14 mouse cellular contexts compared by ENCODE assay signal in the genomic region with DNA sequence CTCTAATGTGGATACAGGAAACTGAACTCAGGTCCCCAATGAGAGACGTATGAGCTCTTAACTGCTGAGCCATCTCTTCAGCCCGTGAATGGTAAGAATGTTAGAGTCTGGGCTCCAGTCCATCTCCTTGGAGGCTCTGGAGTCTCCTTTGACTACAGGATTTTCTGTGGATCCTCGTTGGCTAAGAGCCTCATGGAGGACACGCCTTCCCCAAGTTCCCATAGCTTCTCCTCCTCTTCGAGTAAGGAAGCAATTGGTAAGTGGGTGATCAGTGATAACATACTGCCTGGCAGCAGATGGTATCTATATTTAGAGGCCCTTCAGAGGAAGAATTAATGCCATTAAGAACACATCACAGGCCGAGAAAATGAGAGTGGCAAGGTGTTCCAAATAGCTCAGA.
DNase-seq lines count a peak whose midpoint lies in the region; TF ChIP-seq lines count a peak whose summit lies in the region.
"Had no signal": no experiment of that assay in that cellular context is flagged by ENCODE, and none has a peak within 500 bp of the region (broad histone marks: within the 10 kb centered on the region; RNA-seq: fewer than 3 reads in every experiment).

No protein-coding gene starts in this region.

- intact Hi-C loops in left cerebral cortex, adult 2 months (cut with DNase I) = no loop called here
- intact Hi-C loops in left cerebral cortex, postnatal 4 days (cut with DNase I) = no loop called here

- TF ChIP-seq CTCF in left cerebral cortex, adult 2 months (IDR thresholded peaks at IDR 0.05) = no peak

- peak; percentile 42 for DNase-seq in cerebellum, adult 11 months
- no peak for DNase-seq in cerebellum, adult 9-10 months
- DNase-seq in left cerebral cortex, adult 2 months (ENCODE audit: extremely low spot score in 1 of 2, low spot score in 2 of 2) = peak; percentile 23 to 29
- DNase-seq in left cerebral cortex, postnatal 4 days = no peak
- DNase-seq in cerebellum, postnatal 14 days = peak; percentile 62 to 79
- DNase-seq in right cerebral cortex, postnatal 10 days (ENCODE audit: low spot score in 2 of 2) = peak; percentile 51 to 70
- DNase-seq in adrenal gland, postnatal 36 days = no peak
- DNase-seq in thymus, postnatal 36 days = no peak
- DNase-seq: adrenal gland, postnatal 10 days; kidney, adult 9 months; kidney, postnatal 4 days had no signal

- H3K4me3 ChIP-seq in left cerebral cortex, adult 2 months = no peak overlapping the region
- H3K4me3 ChIP-seq: embryonic facial prominence, embryonic 12.5 days; limb, embryonic 13.5 days; midbrain, embryonic 15.5 days had no signal

- H3K27ac ChIP-seq in left cerebral cortex, adult 2 months = no peak overlapping the region
- H3K27ac ChIP-seq: embryonic facial prominence, embryonic 12.5 days; limb, embryonic 13.5 days; midbrain, embryonic 15.5 days had no signal

Comparison
In these comparisons a context has a peak if more than half of its experiments do, and no peak if none do; other contexts are left out.
1. DNase-seq: peak in cerebellum, adult 11 months (single experiment), left cerebral cortex, adult 2 months (2 of 2), cerebellum, postnatal 14 days (2 of 2) and right cerebral cortex, postnatal 10 days (2 of 2); none in cerebellum, adult 9-10 months (single experiment), left cerebral cortex, postnatal 4 days (single experiment), adrenal gland, postnatal 36 days (0 of 2) and thymus, postnatal 36 days (0 of 2).